Mouse (Mus musculus) right cerebral cortex, postnatal 25 days (tissue): ENCODE results near the gene Inpp4a.
A peak's percentile ranks its signal among the peaks of the same experiment; 100 is the strongest.

ENCODE experiments used
- DNase-seq: peaks from one replicate; pipeline ENCODE4 v3.0.0; 2022

Inpp4a gene

DNA sequence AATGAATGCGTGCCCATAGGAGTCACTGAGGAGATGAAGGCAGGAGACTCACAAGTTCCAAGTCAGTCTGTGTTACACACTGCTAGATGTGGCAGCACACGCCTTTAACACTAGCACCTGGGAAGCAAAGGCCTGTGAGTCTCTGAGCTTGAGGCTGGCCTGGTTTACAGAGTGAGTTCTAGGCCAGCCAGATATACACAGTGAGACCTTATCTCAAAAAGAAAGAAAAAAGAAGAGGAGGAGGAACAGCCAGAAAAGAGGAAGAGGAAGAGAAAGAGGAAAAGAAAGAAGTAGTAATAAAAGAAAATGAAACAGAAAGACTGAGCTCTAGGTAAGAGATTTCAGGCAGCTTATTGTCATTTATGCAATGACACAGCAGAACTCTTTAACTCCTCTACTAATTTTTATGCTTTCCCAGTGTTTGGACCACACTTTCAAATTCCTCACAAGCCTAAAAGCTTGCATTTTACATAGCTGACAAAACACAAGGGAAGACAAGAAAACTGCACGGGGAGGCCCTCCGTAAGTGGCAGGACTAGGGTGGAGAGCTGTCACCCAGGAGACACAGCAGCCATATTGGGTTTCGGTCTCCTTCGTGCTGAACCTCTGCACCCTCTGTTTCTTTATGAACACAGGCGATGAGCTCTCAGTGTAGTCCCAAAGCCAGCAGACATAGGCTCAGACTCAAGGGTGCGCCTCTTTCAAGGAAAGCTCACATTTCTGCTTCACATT, 127.6 kb downstream of the Inpp4a start:
- DNase-seq, result no peak

DNA sequence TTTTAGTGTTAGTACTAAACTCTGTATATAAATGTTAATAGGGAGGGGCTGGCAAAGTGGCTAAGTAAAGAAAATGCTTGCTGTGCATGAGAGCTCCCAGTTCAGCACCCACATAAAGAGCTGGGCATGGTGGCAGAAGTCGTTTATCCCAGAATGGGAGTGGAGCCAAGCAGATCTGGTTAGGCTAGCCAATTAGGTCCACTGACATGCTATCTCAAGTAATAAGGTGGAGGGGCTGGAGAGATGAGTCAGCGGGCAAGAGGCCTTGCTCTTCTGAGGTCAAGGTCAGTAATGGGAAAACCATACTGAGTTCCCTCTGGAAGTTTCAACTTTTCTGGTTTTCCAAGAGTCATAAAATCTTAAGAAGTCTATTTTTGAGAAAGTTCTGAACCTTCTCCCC, 129.2 kb downstream of the Inpp4a start:
- no peak for DNase-seq

DNA sequence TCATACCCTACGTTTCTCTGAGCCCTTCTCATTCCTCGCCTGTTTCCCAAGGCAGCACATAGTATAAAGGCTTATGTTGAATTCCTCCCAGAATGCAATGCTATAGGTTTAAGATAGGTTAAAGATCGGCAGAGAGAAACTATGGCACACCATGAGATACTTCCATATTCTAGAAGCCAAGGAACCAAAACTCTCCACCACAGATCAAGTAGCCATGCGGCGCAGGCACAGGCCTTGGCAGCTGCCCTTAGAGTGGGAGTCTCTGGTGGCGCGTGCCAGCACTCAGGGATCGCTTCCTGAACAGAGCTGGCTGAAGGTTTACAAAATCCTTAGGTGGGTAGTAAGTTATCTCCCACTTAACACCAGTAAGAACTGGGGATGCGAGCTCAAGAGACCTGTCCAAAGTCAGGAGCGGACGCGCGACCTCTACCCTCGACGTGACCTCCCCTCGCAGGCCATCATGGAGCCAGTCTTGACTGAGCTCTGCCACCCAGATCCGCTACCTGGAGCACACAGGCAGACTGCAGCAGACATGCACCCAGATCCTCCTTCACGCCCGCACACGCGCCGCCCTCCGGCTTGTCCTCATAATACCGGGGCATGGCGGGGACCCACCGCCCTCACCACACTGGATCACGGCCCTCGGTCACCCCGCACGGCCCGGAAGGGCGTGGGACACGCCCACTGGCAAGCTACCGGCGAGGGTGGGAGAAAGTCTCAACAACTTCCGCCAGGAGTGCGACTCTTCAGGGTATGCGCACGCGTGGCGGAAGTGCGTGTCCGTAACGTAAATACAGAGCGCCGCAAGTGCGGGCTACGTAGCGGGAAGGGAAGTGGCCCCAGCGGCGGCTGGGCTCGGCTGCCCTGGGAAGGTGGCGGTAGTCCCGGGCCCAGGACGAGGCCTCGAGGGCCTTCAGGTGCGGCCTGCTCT, 130.0 kb downstream of the Inpp4a start, which contains the start of the genes Coa5 and Unc50:
Coa5 (minus strand) TSS at position 738 of the 931 bp plus-strand sequence.
Unc50 (plus strand) TSS at position 774 of the 931 bp plus-strand sequence.
- DNase-seq, result peak; percentile 98

DNA sequence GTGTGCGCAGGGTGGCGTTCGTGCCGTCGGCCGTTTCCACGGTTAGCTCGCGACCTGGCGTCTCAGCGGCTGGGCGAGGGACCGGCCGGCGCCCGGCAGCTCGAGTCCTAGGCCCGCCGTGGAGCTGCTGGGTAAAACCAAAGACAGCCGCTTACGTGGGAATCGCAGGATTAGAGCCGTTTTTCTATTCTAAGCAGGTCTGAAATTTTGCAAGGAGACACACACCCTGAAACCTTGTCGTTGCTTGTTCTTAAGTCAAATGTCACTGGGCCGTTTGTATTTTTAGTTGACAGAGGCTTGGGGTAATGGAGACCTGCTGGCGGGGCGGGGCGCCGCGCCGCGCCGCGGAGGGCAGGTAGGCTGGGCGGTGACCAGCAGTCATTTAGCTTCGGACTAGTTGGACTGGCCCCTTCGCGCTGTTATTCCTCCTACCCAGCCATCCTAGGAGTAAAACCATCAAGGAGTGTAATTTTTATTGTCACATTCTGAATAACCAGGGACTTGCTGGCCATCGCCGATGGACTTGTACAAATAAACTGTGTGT, 130.7 kb downstream of the Inpp4a start:
- no peak for DNase-seq

DNA sequence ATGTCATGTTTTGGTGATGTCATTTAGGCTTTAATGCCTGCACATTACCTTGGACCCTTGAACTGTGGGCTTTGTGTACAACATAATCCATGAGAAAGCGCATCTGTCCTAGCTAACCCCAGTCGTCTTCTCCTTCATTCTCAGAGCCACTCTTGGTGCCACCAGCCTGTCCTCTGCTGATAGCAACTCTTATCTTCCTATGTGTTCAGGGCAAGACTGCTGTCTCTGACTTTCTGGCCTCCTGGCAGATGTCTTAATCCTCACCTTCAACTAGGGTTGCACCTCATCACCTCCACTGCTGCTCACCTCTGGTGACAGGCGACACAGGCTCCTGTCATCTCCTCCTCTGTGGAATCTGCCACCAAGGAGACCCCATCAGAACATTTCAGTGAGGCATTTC, 136.8 kb downstream of the Inpp4a start:
- no peak for DNase-seq

DNA sequence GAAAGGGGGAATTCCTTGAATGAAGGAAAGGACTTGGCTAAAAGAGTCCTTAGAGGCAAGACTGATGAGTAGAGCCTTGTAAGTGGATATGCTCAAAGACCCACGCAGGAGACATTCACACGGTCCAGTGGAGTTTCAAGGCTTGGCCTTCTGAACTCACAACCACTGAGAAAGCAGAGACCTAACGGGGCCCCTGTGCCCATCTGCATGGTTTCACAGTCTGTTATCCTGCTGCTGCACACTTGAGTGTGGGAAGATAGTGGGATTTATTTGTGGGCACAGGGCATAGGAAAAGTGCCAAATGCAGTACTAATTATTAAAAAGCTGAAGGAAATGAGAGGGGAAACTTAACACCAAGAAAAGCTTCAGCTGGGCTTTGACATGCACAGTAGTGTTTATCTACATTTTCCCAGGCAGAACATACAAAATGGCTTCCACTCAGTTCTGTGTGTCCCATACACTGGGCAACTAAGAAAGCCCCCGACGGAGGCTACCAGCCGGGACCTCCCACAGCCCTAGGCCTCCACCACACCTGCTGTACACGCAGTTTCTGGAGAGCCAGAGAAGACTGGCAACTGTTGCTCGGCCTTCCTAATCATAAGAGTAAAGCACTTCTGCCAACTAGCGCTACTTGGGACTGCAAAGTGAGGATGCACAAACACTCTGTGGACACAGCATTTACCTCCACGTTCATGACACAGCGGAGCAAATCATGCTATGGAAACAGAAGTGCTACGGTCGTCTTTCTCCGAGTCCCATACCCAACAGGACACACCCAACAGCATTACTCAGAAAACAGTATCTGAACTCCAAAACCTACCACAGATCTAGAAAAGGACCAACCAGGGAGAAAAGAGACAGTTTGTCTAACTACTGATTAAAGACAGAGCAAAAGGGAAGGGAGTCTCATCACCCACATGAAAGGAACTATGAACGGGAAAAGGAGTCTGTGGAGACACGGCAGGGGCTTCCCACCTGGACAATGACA, 143.5 kb downstream of the Inpp4a start:
- DNase-seq, result no peak

DNA sequence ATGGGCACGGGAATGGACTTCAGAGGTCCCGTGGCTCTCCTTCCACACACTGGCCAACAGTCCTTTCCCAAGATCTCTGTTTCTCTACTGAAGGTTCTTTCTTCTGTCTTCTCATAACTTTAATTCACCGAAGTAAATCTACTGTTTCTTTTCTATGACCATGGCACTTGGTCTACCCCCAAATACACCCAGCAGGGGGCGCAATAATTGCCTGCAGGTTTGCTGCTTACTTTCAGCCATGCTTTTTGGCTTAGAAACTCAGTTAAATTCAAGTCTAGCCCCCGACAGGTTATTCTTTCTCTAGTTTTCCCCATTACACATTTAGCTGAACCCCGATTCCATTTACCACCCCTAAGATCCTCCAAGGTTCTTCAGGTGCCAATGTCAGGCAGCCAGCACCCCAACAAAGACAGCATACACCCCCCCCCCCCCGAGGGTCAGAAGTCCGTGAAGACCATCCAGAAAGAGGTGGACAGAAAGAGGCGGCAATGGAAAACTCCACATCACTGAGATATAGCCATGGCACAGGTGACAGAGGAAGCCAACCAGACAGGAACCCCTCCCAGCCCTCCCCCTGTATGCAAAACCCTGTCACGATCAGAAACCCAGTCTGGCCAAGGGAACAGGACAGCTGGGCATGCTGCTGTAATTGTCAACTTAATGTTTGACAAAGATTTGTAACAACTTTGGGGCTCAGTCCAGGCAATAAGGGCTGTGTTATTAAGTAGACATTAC, 148.9 kb downstream of the Inpp4a start:
- DNase-seq, result no peak

DNA sequence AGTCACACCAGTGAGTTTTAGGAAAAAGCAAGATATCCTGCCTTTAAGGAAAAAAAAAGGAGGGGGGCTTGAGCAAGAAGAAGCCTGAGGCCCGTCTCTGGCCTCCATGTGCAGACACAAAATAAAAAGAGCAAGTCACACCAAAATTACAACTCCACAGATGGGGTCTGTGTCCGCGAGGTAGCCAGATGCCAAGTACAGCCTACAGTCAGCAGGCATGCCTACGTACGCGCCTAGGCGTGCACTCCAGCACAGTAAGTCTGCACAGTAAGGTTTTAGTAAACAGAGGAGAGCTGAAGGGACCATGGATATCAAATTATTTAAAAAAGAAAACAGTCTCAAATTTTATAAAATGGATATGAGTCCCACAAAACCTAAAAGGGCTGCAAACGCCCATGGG, 151.6 kb downstream of the Inpp4a start:
- peak; percentile 23 for DNase-seq

DNA sequence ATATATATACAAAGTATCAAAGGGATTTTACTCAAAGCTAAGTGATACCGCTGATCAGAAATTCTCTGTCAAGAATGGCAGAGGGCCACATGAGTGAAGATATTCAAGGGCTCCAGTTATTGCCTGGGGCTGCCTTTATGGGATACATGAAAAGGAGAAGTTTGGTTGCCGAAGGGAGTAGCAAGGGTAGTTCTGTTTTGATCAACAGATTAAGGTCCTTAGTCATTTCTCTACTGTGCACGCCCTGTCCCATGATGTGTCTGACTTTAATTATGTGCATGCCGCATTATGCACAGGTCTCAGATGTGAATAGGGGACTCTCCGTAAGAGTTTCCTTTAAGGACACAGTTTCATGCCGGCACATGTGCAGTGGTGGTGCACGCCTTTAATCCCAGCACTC, 157.9 kb downstream of the Inpp4a start:
- no peak for DNase-seq
